Mouse (Mus musculus): ENCODE data around the gene Grik5.

GRCm38 (mm10) chr7:25047363-25047762, 24.8 kb downstream of the Grik5 start:
- no peak for TF ChIP-seq CTCF (IDR thresholded peaks at IDR 0.05; ENCODE audit: control insufficient read depth, insufficient read depth, insufficient read length)
- TF ChIP-seq MYOG (IDR thresholded peaks at IDR 0.05; ENCODE audit: control insufficient read depth, extremely low read depth, insufficient read length), result no peak
- no peak for TF ChIP-seq USF1 (IDR thresholded peaks at IDR 0.05; ENCODE audit: low read depth)
- no peak for TF ChIP-seq FOSL1 (IDR thresholded peaks at IDR 0.05; ENCODE audit: insufficient read depth, low read length, poor library complexity, severe bottlenecking)

Data from C2C12 (cell line).